Mouse (Mus musculus): Measurements from ENCODE around the gene Dnajc21.
"Not testable (repeated sequence)": the region's sequence is repeated elsewhere in the genome, so short reads cannot be mapped to it uniquely, and the experiment has no call there.

The Dnajc21 gene

GRCm38 (mm10) chr15:10470151-10470831 is at the start of gene Dnajc21:
Gene Dnajc21 (minus strand): TSS chr15:10470516.
- peak; percentile 88 for DNase-seq

GRCm38 (mm10) chr15:10515166-10515565 is 44.9 kb upstream of the Dnajc21 start:
- DNase-seq = no peak

- peak in 1 of 2 experiments; percentile 15 for DNase-seq
Observed at GRCm38 (mm10) chr15:10506099-10506498, 35.8 kb upstream of the Dnajc21 start.

- peak in 1 of 2 experiments; percentile 55 for DNase-seq
Observed at GRCm38 (mm10) chr15:10500838-10501719, 30.8 kb upstream of the Dnajc21 start.

GRCm38 (mm10) chr15:10500035-10500434 is 29.7 kb upstream of the Dnajc21 start:
- DNase-seq = no peak

DNA sequence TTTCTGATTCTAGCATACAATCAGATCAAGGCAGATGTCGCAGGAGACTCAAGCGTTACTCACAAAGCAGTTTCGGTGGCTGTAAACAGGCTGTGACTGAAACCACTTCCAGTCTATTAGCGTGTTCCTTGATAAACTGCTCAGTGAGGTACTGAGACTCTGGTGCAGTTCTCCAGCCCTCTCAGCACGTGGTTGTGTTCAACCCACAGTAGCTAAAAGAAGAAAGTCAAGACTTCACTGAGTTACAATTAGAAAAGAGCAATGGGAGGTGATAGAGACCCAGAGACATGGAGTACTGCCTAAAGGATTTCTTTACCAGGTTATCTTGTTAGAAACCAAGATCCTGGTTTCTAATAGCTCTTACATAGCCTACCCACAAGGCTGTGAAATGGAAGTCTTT is 29.3 kb upstream of the Dnajc21 start:
- DNase-seq = no peak

- not testable (repeated sequence) for DNase-seq
Observed at GRCm38 (mm10) chr15:10496696-10497095, 26.4 kb upstream of the Dnajc21 start.

DNA sequence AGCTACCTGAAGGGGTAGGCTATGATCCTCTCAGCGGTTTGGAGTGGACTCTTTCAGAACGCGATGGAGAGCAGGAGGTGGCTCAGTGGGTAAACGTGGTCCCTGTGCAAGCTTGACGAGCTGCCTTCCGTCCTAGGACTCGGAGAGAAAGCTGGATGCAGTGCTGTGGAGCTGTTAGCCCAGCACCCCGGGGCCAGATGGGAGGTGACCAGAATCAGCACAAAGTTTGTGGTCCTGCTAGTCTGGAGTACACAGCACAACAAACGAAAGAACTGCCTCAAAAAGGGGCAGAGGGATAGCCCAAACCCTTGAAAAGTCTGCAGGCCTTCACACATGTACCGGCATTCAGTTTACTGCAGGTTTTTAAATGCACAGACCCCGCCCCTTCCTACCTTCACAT is 25.6 kb upstream of the Dnajc21 start:
- no peak for DNase-seq

GRCm38 (mm10) chr15:10490101-10490500 is 19.8 kb upstream of the Dnajc21 start:
- DNase-seq = no peak

GRCm38 (mm10) chr15:10487246-10487645 is 16.9 kb upstream of the Dnajc21 start:
- peak in 1 of 2 experiments; percentile 7 for DNase-seq

GRCm38 (mm10) chr15:10486365-10486839 is 16.1 kb upstream of the Dnajc21 start:
- no peak for DNase-seq

- peak; percentile 95 to 96 for DNase-seq
Observed at GRCm38 (mm10) chr15:10485484-10486364, 15.4 kb upstream of the Dnajc21 start, which contains the start of the genes Brix1 and Rad1. Gene Brix1 (minus strand): TSS chr15:10485947. Gene Rad1 (plus strand): TSS chr15:10486018.

GRCm38 (mm10) chr15:10470941-10471340 is 625 bp upstream of the Dnajc21 start:
- no peak for DNase-seq

- DNase-seq = no peak
Observed at GRCm38 (mm10) chr15:10469641-10470150, 620 bp downstream of the Dnajc21 start.

DNA sequence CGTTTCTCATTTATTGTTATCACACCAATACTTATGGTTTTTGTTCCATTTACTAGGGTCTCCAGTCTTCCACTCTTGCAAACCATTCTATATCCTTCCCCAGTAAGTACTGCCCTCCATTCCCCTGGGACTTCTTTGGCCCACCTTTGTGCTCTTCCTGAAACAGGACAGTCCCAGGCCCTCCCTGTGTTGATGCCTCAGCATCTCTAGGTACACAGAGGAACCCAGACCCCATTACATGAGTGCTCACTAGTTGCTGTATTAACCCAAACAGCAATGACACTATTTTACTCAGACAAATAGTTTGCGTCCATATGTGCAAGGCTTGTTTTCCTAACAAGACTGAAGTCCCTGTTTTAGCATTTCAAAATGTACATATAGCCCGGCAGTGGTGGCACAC is 1.6 kb downstream of the Dnajc21 start:
- DNase-seq = no peak

GRCm38 (mm10) chr15:10464678-10465077 is 5.6 kb downstream of the Dnajc21 start:
- DNase-seq = no peak

- no peak for DNase-seq
Observed at GRCm38 (mm10) chr15:10463555-10463954, 6.8 kb downstream of the Dnajc21 start.

DNA sequence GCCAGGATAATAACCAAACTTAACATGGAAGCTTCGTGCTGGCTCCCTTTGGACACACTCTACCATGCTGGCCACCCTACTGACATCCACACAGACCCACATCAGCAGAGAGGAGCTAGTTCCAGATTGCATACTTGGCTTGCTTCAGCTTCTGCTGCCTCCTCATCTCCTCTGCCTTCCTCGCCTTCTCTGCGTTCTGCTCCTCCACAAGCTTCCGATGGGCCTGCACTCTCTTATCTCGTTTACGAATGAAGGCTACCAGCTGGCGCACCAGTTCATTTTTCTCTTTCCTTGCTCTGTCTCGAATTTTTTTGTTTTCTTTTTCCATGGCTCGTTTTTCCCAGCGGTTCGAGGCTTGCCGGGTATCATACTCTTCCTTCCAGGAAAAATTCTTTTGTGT is 9.3 kb downstream of the Dnajc21 start:
- no peak for DNase-seq

GRCm38 (mm10) chr15:10447102-10447501 is 23.2 kb downstream of the Dnajc21 start:
- no peak for DNase-seq

DNA sequence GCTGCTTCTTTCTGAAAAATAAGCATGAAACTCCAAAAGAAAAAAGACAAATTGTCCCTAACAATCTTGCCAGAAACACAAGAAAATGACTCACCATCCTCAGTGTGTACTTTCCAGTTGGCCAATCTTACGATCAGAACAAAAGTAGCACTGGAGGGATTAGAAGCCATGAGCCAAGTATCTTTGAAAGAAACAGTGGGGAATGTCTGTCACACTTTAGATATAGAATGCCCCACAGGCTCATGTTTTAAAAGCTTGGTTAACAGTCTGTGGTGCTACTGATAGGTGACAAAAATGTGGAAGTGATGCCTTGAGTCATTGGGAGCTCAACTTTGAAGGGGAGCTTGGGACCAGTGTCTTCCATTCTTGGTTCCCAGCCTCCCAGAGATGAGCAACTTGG is 28.0 kb downstream of the Dnajc21 start:
- DNase-seq = no peak

DNA sequence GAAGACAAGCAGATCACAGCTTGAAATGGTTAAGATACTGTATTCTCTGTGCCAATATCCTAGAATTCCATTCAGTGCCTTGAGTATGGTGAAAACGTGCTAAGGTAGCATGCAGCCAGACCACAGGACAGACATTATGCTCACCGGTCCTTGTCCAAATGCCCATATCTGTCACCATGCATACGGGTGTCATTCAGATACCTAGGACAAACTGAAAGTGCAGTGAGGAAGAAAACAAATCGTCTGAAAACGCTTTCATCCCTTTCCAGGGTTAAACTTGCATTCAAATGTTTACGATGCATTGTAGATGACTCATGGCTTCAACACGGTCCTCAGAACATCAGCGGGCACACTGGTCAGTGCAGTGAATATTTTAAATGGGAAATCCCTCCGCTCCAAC is 28.8 kb downstream of the Dnajc21 start:
- no peak for DNase-seq

DNA sequence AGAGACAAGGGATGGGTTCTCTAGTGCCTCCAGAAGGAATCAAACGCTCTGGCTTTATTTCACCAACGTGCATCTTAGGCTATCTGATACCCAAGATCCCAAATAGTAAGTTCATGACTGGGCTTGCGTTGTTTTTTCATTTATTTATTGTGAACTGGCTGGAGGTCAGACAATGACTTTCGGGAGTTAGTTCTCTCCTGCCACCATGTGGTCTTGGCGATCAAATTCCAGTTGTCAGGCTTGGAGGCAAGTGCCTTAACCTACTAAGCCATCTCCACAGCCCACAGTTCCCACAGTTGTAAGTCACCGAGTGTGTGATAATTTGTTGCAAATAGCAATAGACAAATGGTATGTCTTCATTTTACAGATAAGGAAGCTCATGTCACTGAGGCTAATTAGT is 30.4 kb downstream of the Dnajc21 start:
- DNase-seq = peak; percentile 6 to 10

Data from kidney, adult 8-10 months (tissue).